Mouse (Mus musculus) midbrain, embryonic 11.5 days (tissue): ENCODE data around the gene Bspry. TPM values are rescaled to one million over a fixed set of nuclear protein-coding genes. Genes with fewer than 3 reads are reported as not detected.

ENCODE experiments used
- ATAC-seq: fragments of 200-750 bp; cut with Nextera tagmentation; 2 replicates; pipeline ENCODE4 v1.8.0; 2017; ENCODE audit warnings: moderate TSS enrichment, moderate library complexity; ENCODE audit not compliant: low FRiP score
- DNase-seq: peaks from one replicate; pipeline ENCODE4 v3.0.0; 2015; ENCODE audit warnings: low spot score; ENCODE audit errors: missing footprints
- H3K27ac ChIP-seq: fragments of 300-500 bp; sonication (generic); 2 replicates; pipeline ENCODE4 v1.5.1; 2014; ENCODE audit warnings: low read depth, low read length
- H3K27me3 ChIP-seq: fragments of 300-500 bp; sonication (generic); 2 replicates; pipeline ENCODE4 v1.6.1; 2014; ENCODE audit warnings: mild to moderate bottlenecking, low read length, moderate library complexity, mixed read lengths; ENCODE audit not compliant: control insufficient read depth, insufficient read depth
- H3K36me3 ChIP-seq: fragments of 300-500 bp; sonication (generic); 2 replicates; pipeline ENCODE4 v1.6.1; 2014; ENCODE audit warnings: mild to moderate bottlenecking, low read length, moderate library complexity, mixed read lengths; ENCODE audit not compliant: control insufficient read depth, insufficient read depth
- H3K4me1 ChIP-seq: fragments of 300-500 bp; sonication (generic); 2 replicates; pipeline ENCODE4 v1.6.1; 2014; ENCODE audit warnings: low read length; ENCODE audit not compliant: control insufficient read depth, insufficient read depth
- H3K4me2 ChIP-seq: fragments of 300-500 bp; sonication (generic); 2 replicates; pipeline ENCODE4 v1.6.1; 2014; ENCODE audit warnings: mild to moderate bottlenecking, moderate library complexity
- H3K4me3 ChIP-seq: fragments of 300-500 bp; sonication (generic); 2 replicates; pipeline ENCODE4 v1.5.1; 2014; ENCODE audit warnings: low read depth, low read length
- H3K9ac ChIP-seq: fragments of 300-500 bp; sonication (generic); 2 replicates; pipeline ENCODE4 v1.6.1; 2014; ENCODE audit warnings: low read length
- H3K9me3 ChIP-seq: fragments of 300-500 bp; sonication (generic); 2 replicates; pipeline ENCODE4 v1.6.1; 2016; ENCODE audit warnings: low read length; ENCODE audit not compliant: control insufficient read depth
- WGBS: fragments of 180-500 bp; shearing (Covaris S2); extraction: QIAGEN DNeasy Blood & Tissue Kit; methylation state at CpG from one replicate; pipeline ENCODE4 v1.1.7; 2014; 5-methylcytosine and 5-hydroxymethylcytosine counted together
- polyA plus RNA-seq: library from polyadenylated mRNA; unstranded; fragments of >200 nt; fragmentation: Nextera tagmentation; extraction: Ambion mirVana; gene quantifications from 2 replicates; pipeline ENCODE4 v1.2.1, GENCODE M21; 2014

Bspry gene
- polyA plus RNA-seq, 1 experiment from 2014 or later = 0.46 TPM

GRCm38 (mm10) chr4:62516579-62516978 is 36.7 kb downstream of the Bspry start:
- no peaks in the 10 kb centered on the region for H3K27me3 ChIP-seq
- no peak overlapping the region for H3K9ac ChIP-seq
- no peaks in the 10 kb centered on the region for H3K9me3 ChIP-seq
- peaks cover 8% of the 10 kb centered on the region; the same call in 1 of the 2 replicates for H3K36me3 ChIP-seq
- ATAC-seq = no peak
- H3K27ac ChIP-seq = no peak overlapping the region
- H3K4me3 ChIP-seq = no peak overlapping the region
- H3K4me1 ChIP-seq = peaks cover 14% of the 10 kb centered on the region
- WGBS = 82% methylated on average over 1 of the region's 1 CpGs
- H3K4me2 ChIP-seq = no peak overlapping the region
- DNase-seq = no peak

- H3K36me3 ChIP-seq = peaks cover 6% of the 10 kb centered on the region; the same call in 1 of the 2 replicates
- no peak overlapping the region for H3K4me3 ChIP-seq
- WGBS = 92% methylated on average over 8 of the region's 8 CpGs
- H3K27me3 ChIP-seq = no peaks in the 10 kb centered on the region
- H3K4me1 ChIP-seq = peaks cover 14% of the 10 kb centered on the region
- ATAC-seq = no peak
- H3K9me3 ChIP-seq = no peaks in the 10 kb centered on the region
- H3K9ac ChIP-seq = no peak overlapping the region
- no peak for DNase-seq
- no peak overlapping the region for H3K27ac ChIP-seq
- H3K4me2 ChIP-seq = peak overlapping the region; percentile 9; the same call in 1 of the 2 replicates
Observed at GRCm38 (mm10) chr4:62517046-62517445, 37.2 kb downstream of the Bspry start.

DNA sequence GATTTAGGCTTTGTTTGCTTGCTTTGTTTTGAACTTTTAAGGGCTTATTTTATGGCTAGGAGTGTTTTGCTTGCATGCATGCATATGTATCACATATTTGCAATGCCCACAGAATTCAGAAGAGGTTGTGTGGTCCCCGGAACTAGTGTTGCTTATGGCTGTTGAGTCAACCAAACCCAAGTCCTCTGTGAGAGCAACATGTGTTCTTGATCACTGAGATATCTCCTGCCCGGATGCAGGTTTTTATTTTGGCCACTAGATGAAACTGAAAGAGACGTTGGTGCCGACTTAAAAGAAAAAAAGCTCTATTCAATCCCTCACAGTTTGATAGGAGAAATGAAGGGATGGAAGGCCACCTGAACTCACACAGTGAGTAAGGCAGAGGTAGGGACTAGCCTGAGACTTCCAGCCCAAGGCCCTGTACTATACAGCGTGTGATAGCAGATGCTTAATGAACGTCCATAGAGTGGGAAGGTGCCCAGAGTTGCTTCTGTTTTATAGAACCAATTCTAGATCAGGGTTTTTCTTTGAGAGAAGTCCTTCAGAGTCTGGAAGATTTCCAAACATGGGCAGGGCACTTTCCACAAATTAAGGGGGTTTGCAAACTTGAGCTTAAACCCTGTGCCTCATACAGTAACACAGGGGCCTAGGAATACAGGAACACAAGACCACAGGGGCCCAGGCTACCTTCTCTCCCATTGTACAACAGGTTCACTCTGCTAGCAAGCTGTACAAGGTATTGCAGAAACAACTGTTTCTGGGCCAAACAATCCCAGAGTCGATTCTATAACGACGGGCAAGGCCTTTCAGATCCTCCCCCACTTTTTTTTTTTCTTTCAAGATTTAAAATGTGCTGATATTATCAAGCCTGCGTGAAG is 37.9 kb downstream of the Bspry start:
- Histone ChIP-seq H3K9me3 (no peaks in the 10 kb centered on the region), H3K27me3 (no peaks in the 10 kb centered on the region), H3K27ac (no peak overlapping the region), H3K4me3 (no peak overlapping the region), H3K4me2 (peak overlapping the region; percentile 9; the same call in 1 of the 2 replicates), H3K36me3 (peaks cover 5% of the 10 kb centered on the region; the same call in 1 of the 2 replicates), H3K4me1 (peaks cover 14% of the 10 kb centered on the region), H3K9ac (no peak overlapping the region)
- WGBS = 86% methylated on average over 10 of the region's 10 CpGs
- ATAC-seq (no peak), DNase-seq (no peak)

DNA sequence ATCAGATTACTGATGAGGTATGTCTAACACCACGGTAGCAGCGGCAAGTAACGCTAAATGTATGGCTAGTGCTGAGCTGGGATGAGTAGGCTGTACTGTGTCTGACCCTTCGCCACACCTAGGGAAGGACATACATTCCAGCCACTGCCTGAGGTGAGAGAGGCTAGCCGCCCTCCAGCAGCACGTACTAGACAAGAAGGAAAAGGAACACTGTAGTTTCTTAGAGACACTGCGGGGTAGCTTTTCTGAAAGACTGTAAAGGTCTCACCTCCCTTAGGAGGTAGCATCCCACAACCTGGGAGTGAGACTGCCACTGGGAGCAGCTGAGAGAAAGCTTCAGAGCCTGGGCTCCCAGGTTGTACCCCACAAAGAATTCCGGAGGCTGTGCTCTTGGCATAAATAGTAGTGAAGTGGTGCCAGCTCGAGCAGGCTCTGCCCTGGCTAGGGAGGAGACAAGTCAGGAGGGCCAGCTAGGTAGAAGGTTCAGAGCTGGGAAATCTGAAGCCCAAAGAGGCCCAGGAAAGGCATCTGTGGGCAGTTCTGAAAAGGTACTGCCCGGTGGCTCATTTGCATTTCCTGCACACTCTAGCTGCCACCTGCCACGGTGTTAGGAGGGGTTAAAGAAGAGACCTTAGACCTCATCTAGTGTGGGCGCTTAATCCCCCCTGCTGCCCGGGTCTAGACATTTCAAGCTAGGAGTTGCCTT is 38.7 kb downstream of the Bspry start:
- no peaks in the 10 kb centered on the region for H3K9me3 ChIP-seq
- peak; percentile 86 for DNase-seq
- peaks cover 14% of the 10 kb centered on the region for H3K4me1 ChIP-seq
- H3K27me3 ChIP-seq = no peaks in the 10 kb centered on the region
- peak overlapping the region; percentile 65 for H3K4me3 ChIP-seq
- peak overlapping the region; percentile 79; the same call in 1 of the 2 replicates for H3K9ac ChIP-seq
- WGBS = 56% methylated on average over 13 of the region's 13 CpGs
- peak overlapping the region; percentile 70 for H3K4me2 ChIP-seq
- peak; percentile 8; the same call in 1 of the 2 replicates for ATAC-seq
- H3K27ac ChIP-seq = no peak overlapping the region
- no peaks in the 10 kb centered on the region for H3K36me3 ChIP-seq

- ATAC-seq = peak; percentile 82
- peaks cover 19% of the 10 kb centered on the region for H3K4me1 ChIP-seq
- WGBS = 2% methylated on average over 26 of the region's 26 CpGs
Observed at GRCm38 (mm10) chr4:62519122-62519848, 39.4 kb downstream of the Bspry start.

DNA sequence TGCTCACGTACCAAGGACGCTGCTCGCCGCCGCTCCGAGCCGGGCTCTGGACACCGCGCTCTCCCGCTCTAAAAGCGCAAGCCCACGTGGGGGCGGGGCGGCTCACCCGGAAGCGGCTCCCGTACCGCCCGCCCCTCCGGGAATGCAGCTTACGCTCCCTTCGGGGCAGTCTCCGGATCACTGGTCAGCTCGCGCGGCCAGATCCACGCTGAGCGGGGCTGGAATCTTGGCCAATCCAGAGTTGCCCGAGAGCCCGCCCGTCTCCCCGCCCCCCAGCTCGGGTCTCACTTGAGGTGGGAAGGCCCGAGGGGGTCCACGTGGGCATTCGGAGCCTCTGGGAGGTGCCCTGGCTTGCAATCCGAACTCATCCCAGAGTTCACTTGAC is 40.0 kb downstream of the Bspry start, which contains the start of gene Alad:
Alad (minus strand) TSS at position 70 of the 385 bp plus-strand sequence.
- peak within 1 kb of the TSS; percentile 65 for H3K4me3 ChIP-seq
- peak within 1 kb of the TSS; percentile 67 for H3K27ac ChIP-seq
- H3K27me3 ChIP-seq = no peaks in the 10 kb centered on the region
- DNase-seq = no peak
- ATAC-seq = peak; percentile 90
- WGBS = under 1% methylated on average over 37 of the region's 37 CpGs
- H3K9ac ChIP-seq = peak within 1 kb of the TSS; percentile 79
- H3K9me3 ChIP-seq = no peaks in the 10 kb centered on the region
- peaks cover 23% of the 10 kb centered on the region for H3K4me1 ChIP-seq
- peak within 1 kb of the TSS; percentile 70 for H3K4me2 ChIP-seq
- H3K36me3 ChIP-seq = no peaks in the 10 kb centered on the region

More at GRCm38 (mm10) chr4:62519122-62519848, 39.4 kb downstream of the Bspry start:
- DNase-seq = peak; percentile 98
- Histone ChIP-seq H3K36me3 (no peaks in the 10 kb centered on the region), H3K27ac (peak overlapping the region; percentile 67; the same call in 1 of the 2 replicates), H3K4me3 (peak overlapping the region; percentile 65), H3K9me3 (no peaks in the 10 kb centered on the region), H3K9ac (peak overlapping the region; percentile 79), H3K27me3 (no peaks in the 10 kb centered on the region), H3K4me2 (peak overlapping the region; percentile 70)

- Histone ChIP-seq H3K4me2 (no peak overlapping the region), H3K9ac (no peak overlapping the region), H3K36me3 (no peaks in the 10 kb centered on the region), H3K27ac (no peak overlapping the region), H3K4me3 (no peak overlapping the region), H3K27me3 (no peaks in the 10 kb centered on the region), H3K4me1 (peaks cover 23% of the 10 kb centered on the region), H3K9me3 (no peaks in the 10 kb centered on the region)
- WGBS = 87% methylated on average over 2 of the region's 2 CpGs
- DNase-seq (no peak), ATAC-seq (no peak)
Observed at GRCm38 (mm10) chr4:62520892-62521400, 41.1 kb downstream of the Bspry start.

- Histone ChIP-seq H3K4me3 (peak within 1 kb of the TSS; percentile 70), H3K9ac (peak within 1 kb of the TSS; percentile 84), H3K27me3 (no peaks in the 10 kb centered on the region), H3K4me1 (peaks cover 12% of the 10 kb centered on the region), H3K9me3 (no peaks in the 10 kb centered on the region), H3K27ac (peak within 1 kb of the TSS; percentile 89), H3K36me3 (no peaks in the 10 kb centered on the region), H3K4me2 (peak within 1 kb of the TSS; percentile 74)
- ATAC-seq = peak; percentile 98
- peak; percentile 99 for DNase-seq
- WGBS = under 1% methylated on average over 59 of the region's 59 CpGs
Observed at GRCm38 (mm10) chr4:62524651-62525488, 45.0 kb downstream of the Bspry start, which contains the start of the genes Pole3 and 4933430I17Rik. TSS of gene Pole3 (minus strand) at chr4:62525068. TSS of gene 4933430I17Rik (plus strand) at chr4:62525369.
